Mouse (Mus musculus): ENCODE data around the gene Cdc42ep3.

The Cdc42ep3 gene

DNA sequence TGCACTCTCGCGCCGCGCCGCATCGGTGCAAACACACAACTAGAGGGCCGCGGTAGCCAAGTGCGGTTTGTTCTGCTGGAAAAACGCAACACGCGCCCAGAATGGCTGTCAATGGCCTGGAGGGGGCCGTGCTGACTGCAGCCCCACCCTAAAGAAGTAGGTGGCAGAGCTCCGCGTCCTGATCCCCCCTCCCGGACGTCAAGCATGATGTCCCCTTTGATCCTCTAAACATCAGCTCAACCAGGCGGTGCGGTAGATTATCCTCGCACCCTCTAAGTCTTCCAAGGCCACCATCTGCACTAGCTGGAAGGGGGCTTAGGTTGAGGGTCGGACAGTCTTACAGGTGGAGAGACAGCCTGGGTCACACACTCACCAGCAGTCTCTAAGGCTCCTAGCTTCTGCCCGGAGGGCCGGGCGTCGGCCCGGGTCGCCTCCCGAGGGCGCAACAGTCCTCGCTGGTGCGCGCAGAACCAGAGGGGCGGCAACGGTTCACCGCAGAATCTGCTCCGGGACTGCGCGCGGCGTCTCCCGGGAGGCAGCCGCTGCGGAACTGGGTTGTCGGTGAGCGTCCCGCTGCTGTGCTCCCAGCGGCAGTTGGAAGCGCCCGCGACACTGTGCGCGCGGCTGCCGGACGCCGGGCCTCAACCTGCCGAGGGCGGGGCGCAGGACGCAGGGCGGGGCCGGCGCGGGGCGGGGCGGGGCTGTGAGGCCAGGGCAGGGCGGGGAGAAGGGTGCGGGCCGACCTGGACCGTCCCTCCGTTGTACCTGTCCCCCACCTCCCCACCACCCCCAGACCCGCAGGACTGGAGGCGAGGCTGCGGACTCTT is at the start of gene Cdc42ep3:
Gene Cdc42ep3 (minus strand): TSS at position 648 of the 827 bp plus-strand sequence.
- DNase-seq (ENCODE audit: low spot score in 2 of 2), result peak; percentile 63 to 66

- no peak for DNase-seq (ENCODE audit: low spot score in 2 of 2)
Observed at GRCm38 (mm10) chr17:79400356-79400755, 45.5 kb upstream of the Cdc42ep3 start.

DNA sequence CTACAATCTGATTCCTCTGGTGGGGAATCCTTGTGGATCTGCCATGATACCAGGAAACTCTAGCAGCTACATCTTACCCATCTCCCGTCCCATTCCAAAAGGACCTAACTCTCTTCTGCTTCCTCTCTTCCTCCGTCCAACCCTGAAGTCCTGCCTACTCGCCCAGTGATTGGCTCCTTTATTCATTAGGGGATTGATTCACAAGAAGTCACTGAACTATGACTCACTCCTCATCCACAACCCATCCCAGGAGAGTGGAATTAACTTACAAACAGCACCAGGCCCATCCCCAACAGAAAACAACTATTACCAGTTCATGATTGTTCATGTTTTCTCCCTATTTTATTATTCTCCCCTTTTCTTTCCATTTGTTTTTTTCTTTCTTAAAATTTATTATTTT is 43.5 kb upstream of the Cdc42ep3 start:
- DNase-seq (ENCODE audit: low spot score in 2 of 2), result no peak

DNA sequence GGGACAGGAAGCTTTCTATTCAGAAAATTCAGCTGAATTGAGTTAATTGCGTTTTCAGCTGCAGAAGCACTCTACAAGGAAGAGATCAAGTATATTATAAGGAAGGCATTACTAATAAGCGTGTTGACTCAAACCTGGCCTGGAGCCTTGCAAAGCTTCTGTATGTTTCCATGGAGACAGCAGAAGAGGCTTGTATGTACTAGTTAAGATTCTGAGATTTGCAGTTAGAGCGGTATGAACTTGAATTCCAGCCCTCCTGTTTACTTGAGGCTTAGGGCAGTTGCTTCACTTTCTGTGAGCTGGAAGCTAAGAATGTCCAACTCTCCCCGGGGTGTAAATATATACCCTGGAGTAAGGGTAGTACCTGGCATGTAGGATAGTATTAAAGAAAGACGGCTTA is 39.9 kb upstream of the Cdc42ep3 start:
- no peak for DNase-seq (ENCODE audit: low spot score in 2 of 2)

GRCm38 (mm10) chr17:79393886-79394285 is 39.0 kb upstream of the Cdc42ep3 start:
- no peak for DNase-seq (ENCODE audit: low spot score in 2 of 2)

DNA sequence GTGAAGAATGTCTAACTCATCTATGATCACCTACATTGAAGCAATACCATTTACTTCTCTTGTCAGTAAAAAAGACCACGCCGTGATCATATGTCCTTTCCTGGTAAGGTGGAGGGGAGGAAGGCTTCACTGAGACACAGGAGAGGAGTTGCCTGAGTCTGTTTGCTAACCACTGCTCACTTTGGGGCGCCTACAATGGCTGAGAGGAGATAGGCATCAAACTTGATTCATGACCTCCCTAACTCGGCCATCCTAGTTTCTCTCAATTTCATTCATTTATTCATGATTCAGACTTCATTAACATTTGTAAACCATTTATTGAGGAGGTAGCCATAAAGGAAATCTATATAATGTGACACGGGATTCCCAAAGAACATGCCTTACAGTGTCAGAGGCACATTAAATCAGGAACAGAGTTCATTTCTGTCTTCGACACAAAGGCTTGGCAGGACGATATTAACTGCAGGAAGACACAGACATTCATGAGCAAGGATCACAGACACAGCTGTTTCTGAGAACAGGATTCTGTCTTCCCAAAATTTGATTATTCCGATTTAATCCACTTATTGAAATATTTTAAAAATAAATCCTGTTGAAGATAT is 32.7 kb upstream of the Cdc42ep3 start:
- no peak for DNase-seq (ENCODE audit: low spot score in 2 of 2)

DNA sequence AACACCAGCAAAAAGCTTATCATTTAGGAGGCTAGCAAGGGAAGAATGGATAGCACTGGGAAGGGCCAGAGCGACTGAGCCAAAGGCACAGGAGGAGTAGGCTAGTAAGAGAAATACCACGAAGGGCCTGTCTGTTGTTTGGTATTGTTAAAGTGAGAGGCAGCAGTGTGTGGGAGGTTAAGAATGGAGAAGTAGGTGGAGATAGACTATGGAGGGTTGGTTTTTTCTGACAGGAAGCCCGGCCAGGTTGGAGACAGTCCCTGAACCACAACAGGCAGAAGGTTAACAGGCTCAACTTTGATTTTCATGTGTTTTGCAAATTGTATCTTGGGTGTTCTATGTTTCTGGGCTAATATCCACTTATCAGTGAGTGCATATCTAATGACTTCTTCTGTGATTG is 26.6 kb upstream of the Cdc42ep3 start:
- no peak for DNase-seq (ENCODE audit: low spot score in 2 of 2)

GRCm38 (mm10) chr17:79379191-79379590 is 24.3 kb upstream of the Cdc42ep3 start:
- DNase-seq (ENCODE audit: low spot score in 2 of 2), result peak; percentile 39 to 62

DNA sequence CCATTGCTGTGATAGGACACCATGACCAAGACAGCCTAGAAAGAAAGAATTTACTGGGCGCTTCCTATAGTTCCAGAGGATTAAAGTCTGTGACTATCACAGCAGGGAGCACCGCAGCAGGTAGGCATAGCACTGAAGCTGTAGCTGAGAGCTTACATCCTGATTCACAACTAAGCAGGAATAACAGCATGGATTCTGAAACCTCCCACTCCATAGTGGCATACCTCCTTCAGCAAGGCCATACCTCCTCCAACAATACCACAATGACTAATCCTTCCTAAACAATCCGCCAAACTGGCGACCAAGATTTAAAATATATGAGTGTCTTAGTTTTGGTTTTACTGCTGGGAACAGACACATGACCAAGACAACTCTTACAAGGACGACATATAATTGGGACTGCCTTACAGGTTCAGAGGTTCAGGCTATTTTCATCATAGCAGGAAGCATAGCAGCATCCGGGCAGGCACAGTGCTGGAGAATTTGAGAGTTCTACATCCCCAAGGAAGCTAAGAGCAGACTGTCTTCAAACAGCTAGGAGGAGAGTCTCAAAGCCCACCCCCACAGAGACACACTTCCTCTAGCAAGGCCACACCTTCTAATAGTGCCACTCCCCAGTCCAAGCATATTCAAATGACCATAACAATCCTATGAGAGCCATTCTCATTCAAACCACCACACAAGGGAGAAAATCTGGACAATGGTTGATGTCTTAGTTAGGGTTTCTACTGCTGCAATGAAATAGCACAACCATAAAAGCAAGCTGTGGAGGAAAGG is 21.7 kb upstream of the Cdc42ep3 start:
- no peak for DNase-seq (ENCODE audit: low spot score in 2 of 2)

- DNase-seq (ENCODE audit: low spot score in 2 of 2), result no peak
Observed at GRCm38 (mm10) chr17:79372973-79373372, 18.1 kb upstream of the Cdc42ep3 start.

DNA sequence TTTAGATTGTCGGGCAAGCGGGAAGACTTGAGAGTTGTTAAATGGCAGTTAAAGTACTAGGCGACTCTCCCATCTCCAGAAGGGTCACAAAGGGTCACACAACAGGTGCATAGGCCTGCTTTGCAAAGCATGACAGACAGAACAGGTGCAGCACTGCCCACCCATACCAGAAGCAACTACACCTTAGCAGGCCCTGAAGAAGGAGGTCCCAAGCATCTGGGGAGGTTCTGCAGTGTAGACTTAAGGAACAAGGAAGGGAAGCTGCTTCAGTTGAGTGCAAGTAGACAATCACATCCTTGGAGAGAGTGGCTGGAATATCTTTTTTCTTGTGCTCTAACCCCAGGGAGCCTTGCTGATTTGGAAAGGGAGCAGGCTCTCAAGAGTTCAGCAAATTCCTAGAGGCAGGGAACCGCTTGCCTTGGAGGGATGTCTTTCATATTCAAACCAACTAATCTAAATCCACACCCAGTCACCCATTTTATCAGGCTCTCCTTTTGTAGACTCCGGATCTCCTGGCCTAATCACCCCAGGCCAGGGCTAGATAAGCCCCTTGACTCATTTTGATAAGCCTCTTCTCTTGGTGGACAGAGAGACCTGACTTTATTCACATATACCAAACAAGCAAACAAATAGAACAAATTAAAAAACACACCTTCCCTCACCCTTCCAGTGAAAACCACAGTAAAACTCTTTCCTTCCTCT is 10.0 kb upstream of the Cdc42ep3 start:
- no peak for DNase-seq (ENCODE audit: low spot score in 2 of 2)

DNA sequence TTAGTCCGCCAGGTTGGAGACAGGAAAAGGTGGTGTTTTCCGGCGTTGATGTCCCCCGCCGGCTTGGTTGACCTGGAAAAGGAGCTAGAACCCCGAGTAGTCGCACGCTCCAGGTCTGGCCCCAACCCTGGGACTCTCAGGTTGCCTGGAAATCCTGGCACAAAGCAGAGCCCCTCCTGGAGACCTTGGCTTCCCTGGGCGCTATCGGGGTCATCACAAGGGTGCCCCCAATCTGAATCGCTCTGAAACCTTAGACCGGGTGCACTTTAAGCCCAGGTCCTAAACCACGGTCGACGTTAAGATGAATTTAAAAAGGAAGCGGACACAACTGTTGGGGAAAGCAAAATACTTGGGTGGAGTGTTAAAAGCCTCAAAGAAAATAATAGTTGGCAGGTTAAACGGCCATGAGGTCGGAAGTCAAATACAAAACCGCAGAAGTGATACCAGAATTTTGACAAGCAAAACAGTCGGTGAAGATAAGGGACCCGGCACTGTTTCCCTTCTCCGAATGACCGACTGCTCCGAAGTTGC is 1.2 kb upstream of the Cdc42ep3 start:
- DNase-seq (ENCODE audit: low spot score in 2 of 2), result no peak

GRCm38 (mm10) chr17:79355271-79355991 is 540 bp upstream of the Cdc42ep3 start:
- peak; percentile 49 to 59 for DNase-seq (ENCODE audit: low spot score in 2 of 2)

GRCm38 (mm10) chr17:79354174-79354443 is 782 bp downstream of the Cdc42ep3 start:
- DNase-seq (ENCODE audit: low spot score in 2 of 2), result no peak

DNA sequence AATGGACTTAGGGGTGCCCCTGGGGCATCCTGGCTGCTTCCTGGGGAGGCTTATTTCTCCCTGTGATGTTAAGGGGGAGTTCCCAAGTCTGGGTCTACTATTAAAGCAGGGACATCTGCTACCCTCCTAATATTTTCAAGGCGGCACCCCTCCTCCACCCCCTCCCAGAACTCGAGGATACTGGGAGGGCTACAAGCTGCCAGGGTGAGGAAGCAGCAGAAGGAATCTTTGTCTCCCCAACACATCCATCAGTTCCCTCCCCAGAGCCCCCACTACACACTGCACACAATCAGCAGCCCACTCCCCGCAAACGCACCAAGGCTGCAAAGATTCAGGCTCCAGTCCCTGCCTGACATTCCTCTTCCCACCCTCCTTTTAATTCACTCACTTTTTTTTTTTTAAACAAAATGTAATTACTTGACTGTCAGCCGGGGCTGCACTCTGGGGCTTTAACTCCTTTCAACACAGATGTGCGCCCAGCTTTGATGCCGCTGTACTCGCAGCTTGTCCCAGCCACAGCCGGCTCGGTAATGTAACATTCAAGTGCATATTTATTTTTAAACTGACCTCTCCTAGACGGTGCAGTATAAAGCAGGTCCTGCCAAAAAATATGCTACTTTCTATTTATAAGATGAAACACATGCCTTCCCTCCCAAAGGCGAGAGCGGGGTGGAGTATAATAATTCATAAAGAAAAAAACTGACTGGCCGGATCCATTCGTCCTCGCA is 1.3 kb downstream of the Cdc42ep3 start:
- no peak for DNase-seq (ENCODE audit: low spot score in 2 of 2)

GRCm38 (mm10) chr17:79350751-79351191 is 4.1 kb downstream of the Cdc42ep3 start:
- no peak for DNase-seq (ENCODE audit: low spot score in 2 of 2)

GRCm38 (mm10) chr17:79349371-79349770 is 5.5 kb downstream of the Cdc42ep3 start:
- no peak for DNase-seq (ENCODE audit: low spot score in 2 of 2)

DNA sequence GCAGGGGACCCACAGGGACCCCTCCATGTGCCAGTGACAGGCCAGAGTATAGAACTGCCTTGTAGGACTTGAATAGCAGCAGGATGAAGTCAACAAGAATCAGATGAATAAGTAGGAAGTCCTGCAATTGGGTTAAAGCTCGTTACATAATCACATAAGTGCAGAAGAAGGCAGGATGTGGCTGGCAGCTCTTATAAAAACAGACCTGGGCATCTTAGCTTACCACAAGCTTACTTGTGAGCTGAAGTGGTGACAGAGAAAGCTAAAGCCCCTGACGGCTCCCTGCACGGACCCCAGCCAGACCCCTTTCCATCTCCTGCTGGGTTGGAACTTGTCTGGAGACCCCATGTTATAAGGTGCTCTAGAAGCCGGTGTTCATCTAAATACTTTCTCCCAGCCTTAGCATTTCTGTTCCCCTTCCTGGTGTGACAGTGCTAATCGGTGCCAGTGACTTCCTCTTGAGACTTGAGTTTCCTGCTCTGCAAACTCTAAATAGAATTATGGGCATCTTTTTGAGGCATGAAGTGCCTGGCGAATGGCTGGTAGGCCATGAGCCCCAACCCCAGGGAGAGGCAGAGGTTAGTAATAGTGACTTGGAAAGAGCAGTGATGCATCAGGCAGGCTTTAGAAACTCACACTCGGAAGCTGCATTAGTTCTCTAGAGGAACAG is 6.8 kb downstream of the Cdc42ep3 start:
- DNase-seq (ENCODE audit: low spot score in 2 of 2), result peak; percentile 49 to 65

GRCm38 (mm10) chr17:79347291-79347690 is 7.6 kb downstream of the Cdc42ep3 start:
- no peak for DNase-seq (ENCODE audit: low spot score in 2 of 2)

Measured in natural killer cell, adult 2 months (primary cell).